Mouse (Mus musculus): ENCODE results near the gene Iqcf5. TPM values are rescaled to one million over a fixed set of nuclear protein-coding genes. Genes with fewer than 3 reads are reported as not detected.

The Iqcf5 gene
- total and polyA plus RNA-seq, 2 experiments from 2014 or later, result not detected

DNA sequence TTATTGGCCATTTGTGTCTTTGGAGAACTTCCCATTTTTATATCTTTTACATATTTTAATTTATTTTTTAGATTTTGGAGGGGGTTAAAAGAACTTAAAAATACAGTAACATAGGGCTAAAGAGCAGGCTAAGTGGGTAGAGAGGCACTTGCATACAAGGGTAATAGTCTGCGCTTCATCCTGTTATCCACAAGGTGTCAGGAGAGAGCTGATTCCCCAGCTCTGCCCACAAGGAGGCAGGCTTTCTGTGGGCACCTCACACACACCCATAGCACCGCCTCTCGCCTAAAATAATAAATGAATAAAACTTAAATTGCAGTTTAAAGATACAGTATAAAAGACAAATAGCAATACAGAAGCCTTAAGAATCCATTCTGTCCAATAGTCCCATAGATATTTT lies 17.5 kb downstream of the Iqcf5 start:
- Histone ChIP-seq H3K27ac (ENCODE audit: low read depth, low read length) (no peak overlapping the region), H3K36me3 (ENCODE audit: insufficient read depth, low read length) (no peaks in the 10 kb centered on the region), H3K27me3 (ENCODE audit: insufficient read depth, low read length) (no peaks in the 10 kb centered on the region), H3K4me2 (ENCODE audit: low read depth, low read length, poor library complexity, severe bottlenecking) (no peak overlapping the region), H3K4me3 (ENCODE audit: low read depth, low read length) (no peak overlapping the region), H3K4me1 (ENCODE audit: insufficient read depth, low read length) (no peaks in the 10 kb centered on the region), H3K9me3 (ENCODE audit: low read length) (no peaks in the 10 kb centered on the region), H3K9ac (replicated peaks; ENCODE audit: low read length, poor library complexity, severe bottlenecking) (no peak overlapping the region)
- WGBS, result 38% methylated on average over 3 of the region's 3 CpGs
- TF ChIP-seq CTCF (IDR thresholded peaks at IDR 0.05), result peak; percentile 89
- ATAC-seq (ENCODE audit: low FRiP score), result no peak
- peak; percentile 55 for DNase-seq (ENCODE audit: low spot score)

DNA sequence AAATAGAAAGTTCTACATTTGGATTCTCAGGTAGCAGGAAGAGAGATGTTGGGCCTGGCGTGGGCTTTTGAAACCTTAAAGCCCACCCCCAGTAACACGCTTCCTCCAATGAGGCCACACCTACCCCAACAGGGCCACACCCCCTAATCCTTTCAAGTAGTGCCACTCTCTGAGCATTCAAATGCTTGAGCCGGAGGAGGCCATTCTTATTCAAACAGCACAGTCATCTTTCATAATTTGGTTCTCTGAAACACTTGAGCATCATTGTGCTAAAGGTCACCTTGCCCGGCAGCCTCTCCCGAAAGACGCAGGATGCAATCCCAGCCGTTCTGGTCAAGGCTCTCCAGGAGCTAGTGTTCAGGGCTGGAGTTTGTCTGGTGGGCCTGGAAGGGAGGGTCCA lies 19.9 kb downstream of the Iqcf5 start:
- H3K36me3 ChIP-seq (ENCODE audit: insufficient read depth, low read length), result no peaks in the 10 kb centered on the region
- H3K27me3 ChIP-seq (ENCODE audit: insufficient read depth, low read length), result no peaks in the 10 kb centered on the region
- H3K27ac ChIP-seq (ENCODE audit: low read depth, low read length), result no peak overlapping the region
- no peak for TF ChIP-seq CTCF (IDR thresholded peaks at IDR 0.05)
- WGBS, result 88% methylated on average over 7 of the region's 7 CpGs
- ATAC-seq (ENCODE audit: low FRiP score) (no peak), DNase-seq (ENCODE audit: low spot score) (no peak)
- H3K4me3 ChIP-seq (ENCODE audit: low read depth, low read length), result no peak overlapping the region
- no peak overlapping the region for H3K4me2 ChIP-seq (ENCODE audit: low read depth, low read length, poor library complexity, severe bottlenecking)
- H3K4me1 ChIP-seq (ENCODE audit: insufficient read depth, low read length), result no peaks in the 10 kb centered on the region
- H3K9ac ChIP-seq (replicated peaks; ENCODE audit: low read length, poor library complexity, severe bottlenecking), result no peak overlapping the region
- no peaks in the 10 kb centered on the region for H3K9me3 ChIP-seq (ENCODE audit: low read length)

DNA sequence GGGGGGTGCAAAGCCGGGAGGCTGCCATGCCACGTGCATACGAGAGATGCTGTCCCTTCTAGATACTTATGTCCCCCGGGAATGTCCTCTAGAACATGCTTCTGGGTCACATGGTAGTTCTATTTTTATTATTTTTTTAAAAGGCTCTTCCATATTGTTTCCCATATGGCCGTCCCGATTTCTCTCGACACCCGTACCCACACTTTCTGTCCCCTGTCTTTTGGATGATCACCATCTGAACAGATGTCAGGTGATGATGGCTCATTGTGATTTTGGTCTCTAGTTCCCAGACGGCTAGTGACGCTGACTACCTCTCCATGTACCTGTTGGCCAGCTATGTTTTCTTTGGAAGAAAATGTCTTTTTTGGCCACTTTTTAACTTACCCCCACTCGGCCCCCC lies 20.6 kb downstream of the Iqcf5 start:
- Histone ChIP-seq H3K4me3 (ENCODE audit: low read depth, low read length) (no peak overlapping the region), H3K4me2 (ENCODE audit: low read depth, low read length, poor library complexity, severe bottlenecking) (no peak overlapping the region), H3K27me3 (ENCODE audit: insufficient read depth, low read length) (no peaks in the 10 kb centered on the region), H3K4me1 (ENCODE audit: insufficient read depth, low read length) (no peaks in the 10 kb centered on the region), H3K9me3 (ENCODE audit: low read length) (no peaks in the 10 kb centered on the region), H3K27ac (ENCODE audit: low read depth, low read length) (no peak overlapping the region), H3K36me3 (ENCODE audit: insufficient read depth, low read length) (no peaks in the 10 kb centered on the region), H3K9ac (replicated peaks; ENCODE audit: low read length, poor library complexity, severe bottlenecking) (no peak overlapping the region)
- 90% methylated on average over 11 of the region's 11 CpGs for WGBS
- DNase-seq (ENCODE audit: low spot score) (no peak), ATAC-seq (ENCODE audit: low FRiP score) (no peak)
- TF ChIP-seq CTCF (IDR thresholded peaks at IDR 0.05), result no peak

DNA sequence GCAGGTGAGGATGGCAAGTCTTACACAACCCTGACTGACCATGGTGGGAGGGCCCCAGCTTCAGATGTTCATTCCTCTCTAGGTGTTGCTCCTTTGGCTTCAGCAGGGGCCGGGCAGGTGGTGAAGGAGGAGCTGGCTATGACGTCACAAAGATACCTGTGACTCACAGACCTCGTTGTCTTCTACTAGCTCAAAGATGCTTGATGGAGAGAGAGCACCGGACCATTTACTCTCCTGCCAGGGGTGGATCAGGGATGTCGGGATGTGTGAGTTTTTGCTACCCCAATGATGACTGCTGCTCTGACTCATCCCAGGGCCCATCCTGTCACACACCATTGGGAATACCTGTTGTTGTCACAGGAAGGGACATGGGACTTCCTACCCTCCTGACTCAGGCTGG lies 47.2 kb downstream of the Iqcf5 start, which contains the start of gene Iqcf3:
Gene Iqcf3 (minus strand): TSS at position 101 of the 400 bp plus-strand sequence.
- Histone ChIP-seq H3K4me3 (ENCODE audit: low read depth, low read length) (no peak within 1 kb of the TSS), H3K9ac (replicated peaks; ENCODE audit: low read length, poor library complexity, severe bottlenecking) (no peak within 1 kb of the TSS), H3K9me3 (ENCODE audit: low read length) (no peaks in the 10 kb centered on the region), H3K27ac (ENCODE audit: low read depth, low read length) (no peak within 1 kb of the TSS), H3K4me1 (ENCODE audit: insufficient read depth, low read length) (no peaks in the 10 kb centered on the region), H3K4me2 (ENCODE audit: low read depth, low read length, poor library complexity, severe bottlenecking) (no peak within 1 kb of the TSS), H3K27me3 (ENCODE audit: insufficient read depth, low read length) (no peaks in the 10 kb centered on the region), H3K36me3 (ENCODE audit: insufficient read depth, low read length) (no peaks in the 10 kb centered on the region)
- DNase-seq (ENCODE audit: low spot score) (no peak), ATAC-seq (ENCODE audit: low FRiP score) (no peak)
- TF ChIP-seq CTCF (IDR thresholded peaks at IDR 0.05), result no peak
- 88% methylated on average over 5 of the region's 5 CpGs for WGBS

DNA sequence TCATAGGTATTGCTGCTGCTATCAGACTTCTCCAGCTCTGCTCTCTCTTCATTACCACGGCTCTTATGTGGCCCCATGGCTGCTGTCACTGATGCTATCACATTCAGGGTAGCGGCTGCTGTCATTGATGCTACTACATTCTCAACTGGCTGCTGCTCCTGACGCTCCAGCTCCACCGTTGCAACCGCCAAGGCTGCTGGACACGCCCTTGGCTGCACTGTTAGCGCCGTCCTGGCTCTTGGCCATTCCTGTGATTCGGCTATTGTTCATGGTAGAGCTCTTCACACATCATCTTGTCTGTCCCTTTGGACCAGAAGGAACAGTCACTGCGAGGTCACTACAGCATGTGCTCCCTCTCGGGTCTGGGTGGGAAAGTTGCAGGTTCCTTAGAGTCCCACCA lies 47.9 kb downstream of the Iqcf5 start:
- Histone ChIP-seq H3K9me3 (ENCODE audit: low read length) (no peaks in the 10 kb centered on the region), H3K4me2 (ENCODE audit: low read depth, low read length, poor library complexity, severe bottlenecking) (no peak overlapping the region), H3K4me1 (ENCODE audit: insufficient read depth, low read length) (no peaks in the 10 kb centered on the region), H3K36me3 (ENCODE audit: insufficient read depth, low read length) (no peaks in the 10 kb centered on the region), H3K4me3 (ENCODE audit: low read depth, low read length) (no peak overlapping the region), H3K9ac (replicated peaks; ENCODE audit: low read length, poor library complexity, severe bottlenecking) (no peak overlapping the region), H3K27ac (ENCODE audit: low read depth, low read length) (no peak overlapping the region), H3K27me3 (ENCODE audit: insufficient read depth, low read length) (no peaks in the 10 kb centered on the region)
- ATAC-seq (ENCODE audit: low FRiP score) (no peak), DNase-seq (ENCODE audit: low spot score) (no peak)
- no peak for TF ChIP-seq CTCF (IDR thresholded peaks at IDR 0.05)
- 94% methylated on average over 11 of the region's 11 CpGs for WGBS

DNA sequence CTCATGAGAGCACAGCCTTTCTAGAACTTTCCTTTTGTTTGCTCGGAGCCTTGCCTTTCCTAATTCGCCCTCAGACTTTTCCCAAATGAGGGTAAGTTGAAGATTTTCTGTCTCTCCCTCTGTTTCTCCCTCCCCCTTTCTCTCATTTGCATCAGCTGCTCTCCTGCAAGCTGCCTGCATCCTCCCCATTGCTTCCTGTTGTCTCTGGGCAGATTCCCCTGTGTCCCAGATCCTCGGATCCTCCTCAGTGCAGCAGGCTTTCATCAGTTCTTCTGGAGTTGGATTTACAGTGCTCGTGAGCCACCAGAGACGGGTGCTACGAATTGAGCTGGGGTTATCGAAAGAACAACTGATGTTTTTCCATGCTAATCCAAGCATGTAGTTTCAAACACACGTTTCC lies 49.7 kb downstream of the Iqcf5 start:
- no peaks in the 10 kb centered on the region for H3K27me3 ChIP-seq (ENCODE audit: insufficient read depth, low read length)
- no peak for TF ChIP-seq CTCF (IDR thresholded peaks at IDR 0.05)
- H3K4me3 ChIP-seq (ENCODE audit: low read depth, low read length), result no peak overlapping the region
- H3K36me3 ChIP-seq (ENCODE audit: insufficient read depth, low read length), result no peaks in the 10 kb centered on the region
- WGBS, result 66% methylated on average over 8 of the region's 8 CpGs
- H3K27ac ChIP-seq (ENCODE audit: low read depth, low read length), result no peak overlapping the region
- H3K9me3 ChIP-seq (ENCODE audit: low read length), result no peaks in the 10 kb centered on the region
- 0 out of 2 replicates have a peak overlapping the region, but pooled peaks have one; percentile 9 for H3K9ac ChIP-seq (replicated peaks; ENCODE audit: low read length, poor library complexity, severe bottlenecking)
- H3K4me2 ChIP-seq (ENCODE audit: low read depth, low read length, poor library complexity, severe bottlenecking), result no peak overlapping the region
- no peaks in the 10 kb centered on the region for H3K4me1 ChIP-seq (ENCODE audit: insufficient read depth, low read length)
- DNase-seq (ENCODE audit: low spot score) (no peak), ATAC-seq (ENCODE audit: low FRiP score) (no peak)

Other genes starting within 250 kb of the Iqcf5 start
- 6.5 and 8.7 TPM in 2 replicates for gene Poc1a, start 233.5 kb upstream of the Iqcf5 start, total RNA-seq (2014; rRNA removed)
- gene Poc1a, start 233.5 kb upstream of the Iqcf5 start, polyA plus RNA-seq (2015; fragmentation: Nextera tagmentation; extraction: Ambion mirVana), result 9.8 and 11.7 TPM in 2 replicates
- 62.9 and 79.2 TPM in 2 replicates for gene Dusp7, start 145.9 kb upstream of the Iqcf5 start, total RNA-seq (2014; rRNA removed)
- gene Dusp7, start 145.9 kb upstream of the Iqcf5 start, polyA plus RNA-seq (2015; fragmentation: Nextera tagmentation; extraction: Ambion mirVana), result 18.4 and 19.4 TPM in 2 replicates
- 795 and 936 TPM in 2 replicates for gene Rpl29, start 85.1 kb upstream of the Iqcf5 start, total RNA-seq (2014; rRNA removed)
- gene Rpl29, start 85.1 kb upstream of the Iqcf5 start, polyA plus RNA-seq (2015; fragmentation: Nextera tagmentation; extraction: Ambion mirVana), result 645 TPM in 2 replicates
- 11.4 and 22.6 TPM in 2 replicates for gene Acy1, start 76.3 kb upstream of the Iqcf5 start, total RNA-seq (2014; rRNA removed)
- gene Acy1, start 76.3 kb upstream of the Iqcf5 start, polyA plus RNA-seq (2015; fragmentation: Nextera tagmentation; extraction: Ambion mirVana), result 13.3 and 17.0 TPM in 2 replicates
- gene Abhd14b, start 67.1 kb upstream of the Iqcf5 start, total RNA-seq (2014; rRNA removed), result 16.2 and 18.4 TPM in 2 replicates
- 12.6 and 13.8 TPM in 2 replicates for gene Abhd14b, start 67.1 kb upstream of the Iqcf5 start, polyA plus RNA-seq (2015; fragmentation: Nextera tagmentation; extraction: Ambion mirVana)
- gene Abhd14a, start 66.9 kb upstream of the Iqcf5 start, total RNA-seq (2014; rRNA removed), result 69.8 and 73.8 TPM in 2 replicates
- gene Abhd14a, start 66.9 kb upstream of the Iqcf5 start, polyA plus RNA-seq (2015; fragmentation: Nextera tagmentation; extraction: Ambion mirVana), result 72.3 and 74.5 TPM in 2 replicates
- 543 and 647 TPM in 2 replicates for gene Pcbp4, start 61.3 kb upstream of the Iqcf5 start, total RNA-seq (2014; rRNA removed)
- gene Pcbp4, start 61.3 kb upstream of the Iqcf5 start, polyA plus RNA-seq (2015; fragmentation: Nextera tagmentation; extraction: Ambion mirVana), result 242 and 248 TPM in 2 replicates
- gene Gpr62, start 48.6 kb upstream of the Iqcf5 start, total RNA-seq (2014; rRNA removed), result 1.8 and 2.2 TPM in 2 replicates
- 2.9 and 3.1 TPM in 2 replicates for gene Gpr62, start 48.6 kb upstream of the Iqcf5 start, polyA plus RNA-seq (2015; fragmentation: Nextera tagmentation; extraction: Ambion mirVana)
- 32.9 and 34.1 TPM in 2 replicates for gene Rrp9, start 38.6 kb upstream of the Iqcf5 start, total RNA-seq (2014; rRNA removed)
- 33.7 and 38.3 TPM in 2 replicates for gene Rrp9, start 38.6 kb upstream of the Iqcf5 start, polyA plus RNA-seq (2015; fragmentation: Nextera tagmentation; extraction: Ambion mirVana)
- 2.3 and 3.4 TPM in 2 replicates for gene Parp3, start 37.6 kb upstream of the Iqcf5 start, total RNA-seq (2014; rRNA removed)
- gene Parp3, start 37.6 kb upstream of the Iqcf5 start, polyA plus RNA-seq (2015; fragmentation: Nextera tagmentation; extraction: Ambion mirVana), result 2.4 and 2.5 TPM in 2 replicates
- not detected in 2 replicates for gene Iqcf1, start 14.6 kb upstream of the Iqcf5 start, total RNA-seq (2014; rRNA removed)
- not detected in 2 replicates for gene Iqcf1, start 14.6 kb upstream of the Iqcf5 start, polyA plus RNA-seq (2015; fragmentation: Nextera tagmentation; extraction: Ambion mirVana)
- gene Iqcf3, start 47.1 kb downstream of the Iqcf5 start, total RNA-seq (2014; rRNA removed), result not detected in 2 replicates
- gene Iqcf3, start 47.1 kb downstream of the Iqcf5 start, polyA plus RNA-seq (2015; fragmentation: Nextera tagmentation; extraction: Ambion mirVana), result not detected in 2 replicates
- gene Iqcf4, start 56.4 kb downstream of the Iqcf5 start, total RNA-seq (2014; rRNA removed), result not detected in 2 replicates
- gene Iqcf4, start 56.4 kb downstream of the Iqcf5 start, polyA plus RNA-seq (2015; fragmentation: Nextera tagmentation; extraction: Ambion mirVana), result not detected in 2 replicates
- gene Iqcf6, start 112.0 kb downstream of the Iqcf5 start, total RNA-seq (2014; rRNA removed), result not detected in 2 replicates
- gene Iqcf6, start 112.0 kb downstream of the Iqcf5 start, polyA plus RNA-seq (2015; fragmentation: Nextera tagmentation; extraction: Ambion mirVana), result not detected in 2 replicates
- gene Grm2, start 141.5 kb downstream of the Iqcf5 start, total RNA-seq (2014; rRNA removed), result 22.1 and 23.0 TPM in 2 replicates
- gene Grm2, start 141.5 kb downstream of the Iqcf5 start, polyA plus RNA-seq (2015; fragmentation: Nextera tagmentation; extraction: Ambion mirVana), result 24.2 and 24.7 TPM in 2 replicates
- 74.9 and 82.7 TPM in 2 replicates for gene Tex264, start 171.4 kb downstream of the Iqcf5 start, total RNA-seq (2014; rRNA removed)
- 87.4 and 101 TPM in 2 replicates for gene Tex264, start 171.4 kb downstream of the Iqcf5 start, polyA plus RNA-seq (2015; fragmentation: Nextera tagmentation; extraction: Ambion mirVana)